Mouse (Mus musculus): ENCODE measurements at regions not wholly inside any gene's neighbourhood (a gene's known extent, or its start where the extent isn't known, plus 50 kb on each side); places are given as distances from the start of the nearest gene placed in this dataset.
A peak's percentile ranks its signal among the peaks of the same experiment; 100 is the strongest.

DNA sequence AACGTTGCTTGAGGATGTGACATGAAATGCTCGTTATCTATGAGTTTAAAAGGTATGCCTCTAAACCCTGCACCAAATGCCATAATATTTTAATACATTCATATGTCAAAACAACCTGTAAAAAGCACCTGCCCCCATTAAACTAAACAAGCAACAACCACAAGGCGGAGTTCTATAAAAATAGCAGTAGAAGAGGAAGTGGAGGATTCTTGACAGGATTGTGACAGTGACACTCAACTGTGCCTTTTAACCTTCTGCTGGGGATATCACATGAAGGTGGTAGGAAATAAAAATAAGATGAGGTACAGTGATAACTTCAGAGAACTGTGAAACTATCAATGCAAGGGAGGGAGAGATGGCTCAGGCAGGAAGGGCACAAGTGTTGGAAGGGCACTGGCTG lies 58.6 kb upstream of the Dbx2 start:
- no peak for DNase-seq (ENCODE audit: low spot score in 2 of 2)

DNA sequence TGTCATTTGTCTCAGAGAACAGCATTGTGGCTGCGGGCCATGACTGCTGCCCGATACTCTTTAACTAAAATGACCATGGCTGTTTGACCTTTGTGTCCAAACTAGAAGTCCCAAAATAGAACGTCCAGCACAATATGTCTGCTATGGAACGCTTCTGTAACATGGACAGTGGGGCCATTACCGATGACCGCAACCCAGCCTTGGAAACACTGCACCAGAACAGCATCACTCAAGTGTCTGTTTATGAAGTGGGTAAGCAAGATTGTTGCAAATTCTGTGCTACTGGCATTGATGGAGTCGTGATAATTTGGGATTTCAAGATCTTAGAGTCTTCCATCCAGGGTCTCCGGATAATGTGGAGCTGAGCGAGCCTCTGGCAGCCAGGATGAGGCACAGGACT lies 60.2 kb upstream of the Dbx2 start:
- DNase-seq (ENCODE audit: low spot score in 2 of 2), result no peak

DNA sequence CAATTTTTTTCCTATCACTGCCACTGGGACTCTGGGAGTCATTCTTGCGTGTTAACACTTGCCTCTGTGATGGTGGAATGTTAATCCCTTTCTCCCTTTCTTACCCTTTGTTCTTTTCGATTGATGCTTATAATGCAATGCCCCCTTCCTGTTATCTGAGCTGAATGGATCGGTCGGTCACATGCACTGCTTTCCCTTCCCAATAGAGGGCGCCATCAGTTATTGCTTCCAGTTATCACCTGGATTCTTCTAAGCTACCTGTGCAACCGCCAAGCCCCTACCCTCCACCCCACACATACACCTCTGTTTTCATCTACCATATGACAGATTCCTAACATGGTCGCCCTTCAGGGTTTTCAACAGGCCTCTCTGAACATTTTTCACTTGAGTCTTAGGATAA lies 66.9 kb upstream of the Ano6 start:
- no peak for DNase-seq (ENCODE audit: low spot score in 2 of 2)

DNA sequence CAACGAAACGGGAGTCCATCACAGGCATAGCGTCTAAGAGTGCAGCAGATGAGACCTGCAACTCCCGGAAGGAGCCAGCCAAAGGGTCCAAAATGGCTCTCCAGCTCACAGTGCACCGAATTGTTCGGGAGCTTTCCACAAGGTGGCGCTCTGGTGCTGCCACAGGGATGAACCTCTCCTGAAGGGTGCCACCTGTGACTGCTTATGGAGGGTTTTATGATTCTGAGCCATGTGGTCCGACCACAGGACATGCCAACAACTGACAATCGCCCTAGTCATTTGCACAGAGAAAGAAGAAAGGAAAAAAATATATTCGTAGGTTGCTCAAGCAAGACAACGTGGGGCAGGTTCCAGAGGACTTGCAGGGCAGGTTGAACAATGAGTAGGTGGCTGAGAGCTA lies 64.8 kb upstream of the Ano6 start:
- DNase-seq (ENCODE audit: low spot score in 2 of 2), result peak; percentile 70 to 81

DNA sequence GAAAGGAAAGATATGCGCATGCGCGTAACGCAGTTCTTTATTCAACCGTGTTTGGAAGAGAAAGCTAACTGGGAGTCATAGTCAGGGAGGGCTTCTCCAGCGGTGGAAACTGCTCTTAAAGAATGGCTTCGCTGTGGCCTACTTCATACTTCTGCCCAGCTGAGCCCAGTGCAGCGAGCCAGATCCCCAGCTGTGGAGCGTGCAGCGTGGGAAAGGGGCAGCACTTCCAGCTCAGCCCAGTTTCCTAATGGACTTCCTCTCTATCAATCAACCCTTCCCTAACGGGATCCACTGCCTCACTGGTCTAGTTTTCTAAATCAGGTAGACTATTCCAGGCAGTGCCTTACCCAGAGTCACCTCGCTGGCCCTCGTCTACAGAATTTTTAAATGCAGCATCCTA lies 64.1 kb upstream of the Ano6 start:
- no peak for DNase-seq (ENCODE audit: low spot score in 2 of 2)

DNA sequence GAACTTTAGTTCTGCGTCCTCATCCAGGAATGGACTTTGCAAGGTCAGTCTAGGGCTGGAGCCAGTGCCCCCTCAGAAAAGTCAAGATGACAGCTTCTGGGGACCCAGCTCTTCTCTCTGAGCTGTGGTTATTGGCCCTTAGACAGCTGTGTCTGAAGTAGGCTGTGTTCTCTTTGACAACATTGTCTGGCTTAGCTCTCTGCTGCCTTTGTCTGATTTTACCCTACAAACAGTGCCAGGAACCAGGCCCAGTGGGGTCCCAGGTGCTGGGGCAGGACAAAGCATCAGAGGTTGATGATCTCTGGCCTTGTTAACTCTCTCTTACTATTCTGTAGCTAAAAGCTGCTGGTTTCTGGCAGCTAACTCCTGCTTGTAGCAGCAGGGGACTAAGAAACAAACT lies 54.9 kb upstream of the Ano6 start:
- no peak for DNase-seq (ENCODE audit: low spot score in 2 of 2)

All from frontal cortex, postnatal 25 days (tissue).